22 mouse cellular contexts compared by ENCODE assay signal in genomic region chr10:58595821-58596220, GRCm38 (mm10).
DNase-seq lines count a peak whose midpoint lies in the region.
"Had no signal": no experiment of that assay in that cellular context is flagged by ENCODE, and none has a peak within 500 bp of the region (broad histone marks: within the 10 kb centered on the region; RNA-seq: fewer than 3 reads in every experiment).

No protein-coding gene starts in this region.

- H3K27ac ChIP-seq in embryonic facial prominence, embryonic 10.5 days (replicated peaks): no peak overlapping the region
- H3K27ac ChIP-seq: embryonic facial prominence, embryonic 12.5 days; hindbrain, embryonic 10.5 days; hindbrain, embryonic 15.5 days; limb, embryonic 13.5 days; lung, embryonic 15.5 days; stomach, embryonic 15.5 days had no signal

- H3K27me3 ChIP-seq in embryonic facial prominence, embryonic 10.5 days (replicated peaks; ENCODE audit: low read depth, poor library complexity, severe bottlenecking): no peaks in the 10 kb centered on the region
- H3K27me3 ChIP-seq: embryonic facial prominence, embryonic 12.5 days; hindbrain, embryonic 15.5 days; limb, embryonic 13.5 days; lung, embryonic 15.5 days; stomach, embryonic 15.5 days had no signal

- H3K36me3 ChIP-seq in embryonic facial prominence, embryonic 10.5 days (replicated peaks): no peaks in the 10 kb centered on the region
- H3K36me3 ChIP-seq: embryonic facial prominence, embryonic 12.5 days; hindbrain, embryonic 10.5 days; hindbrain, embryonic 15.5 days; limb, embryonic 13.5 days; lung, embryonic 15.5 days; stomach, embryonic 15.5 days had no signal

- no peaks in the 10 kb centered on the region for H3K4me1 ChIP-seq in embryonic facial prominence, embryonic 10.5 days
- H3K4me1 ChIP-seq: embryonic facial prominence, embryonic 12.5 days; limb, embryonic 13.5 days; lung, embryonic 15.5 days; stomach, embryonic 15.5 days had no signal

- intact Hi-C loops in heart, postnatal 10 days (cut with DNase I): no loop called here

- H3K9me3 ChIP-seq in embryonic facial prominence, embryonic 10.5 days: peaks cover 4% of the 10 kb centered on the region; the same call in 1 of the 2 replicates
- H3K9me3 ChIP-seq: embryonic facial prominence, embryonic 12.5 days; hindbrain, embryonic 15.5 days; limb, embryonic 13.5 days; lung, embryonic 15.5 days; stomach, embryonic 15.5 days had no signal

- DNase-seq in heart, adult 8-10 months (ENCODE audit: low spot score): peak; percentile 11
- DNase-seq in heart, postnatal 4 days: no peak
- peak; percentile 6 for DNase-seq in embryonic facial prominence, embryonic 10.5 days (ENCODE audit: low spot score)
- peak; percentile 30 to 32 for DNase-seq in heart, postnatal 10 days
- peak; percentile 31 for DNase-seq in skeletal muscle tissue, adult 2 months (ENCODE audit: low read depth, low spot score)
- DNase-seq in lung, postnatal 36 days: no peak
- DNase-seq: adrenal gland, adult 8-10 months; B cell, adult 2 months; cerebellum, adult 11 months; cerebellum, adult 9-10 months; cerebellum, postnatal 36 days; forebrain, postnatal 0 days; gastrocnemius, postnatal 25 days; kidney, adult 11 months; kidney, postnatal 14 days; layer of hippocampus, adult 9-11 months had no signal

- 64% methylated on average over 5 of the region's 5 CpGs for WGBS in embryonic facial prominence, embryonic 10.5 days

- no peak overlapping the region for H3K4me3 ChIP-seq in embryonic facial prominence, embryonic 10.5 days
- H3K4me3 ChIP-seq: embryonic facial prominence, embryonic 12.5 days; hindbrain, embryonic 10.5 days; hindbrain, embryonic 15.5 days; limb, embryonic 13.5 days; lung, embryonic 15.5 days; stomach, embryonic 15.5 days had no signal

Comparison
In these comparisons a context has a peak if more than half of its experiments do, and no peak if none do; other contexts are left out.
1. DNase-seq: peak in heart, adult 8-10 months (single experiment), embryonic facial prominence, embryonic 10.5 days (single experiment), heart, postnatal 10 days (2 of 2) and skeletal muscle tissue, adult 2 months (single experiment); none in heart, postnatal 4 days (single experiment) and lung, postnatal 36 days (single experiment).